Mouse (Mus musculus): ENCODE results near the gene Epb41l1.

The Epb41l1 gene

GRCm38 (mm10) chr2:156538817-156539555 lies 118.3 kb downstream of the Epb41l1 start:
- DNase-seq (ENCODE audit: low spot score), result no peak

DNA sequence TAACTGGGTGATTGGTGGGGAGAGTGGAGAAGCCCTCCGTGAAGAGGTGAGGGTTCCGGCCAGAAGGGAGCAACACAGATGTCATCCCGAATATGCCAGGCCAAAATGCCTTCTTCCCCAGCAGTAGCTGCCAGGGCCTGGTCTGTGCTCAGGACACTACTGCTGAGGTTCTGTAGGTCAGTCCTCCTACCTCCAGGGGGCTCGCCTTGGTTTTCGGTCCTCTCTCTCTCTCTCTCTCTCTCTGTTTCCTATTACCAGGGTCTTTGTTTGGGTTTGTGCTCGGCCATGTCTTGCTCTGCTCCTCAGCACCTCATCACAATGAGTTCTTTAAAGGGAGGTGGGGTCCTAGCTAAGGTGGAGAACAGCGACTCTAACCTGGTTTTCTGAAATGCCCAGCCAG lies 120.3 kb downstream of the Epb41l1 start:
- no peak for DNase-seq (ENCODE audit: low spot score)

- no peak for DNase-seq (ENCODE audit: low spot score)
These were observed 121.7 kb downstream of the Epb41l1 start for GRCm38 (mm10) chr2:156542410-156542809.

DNA sequence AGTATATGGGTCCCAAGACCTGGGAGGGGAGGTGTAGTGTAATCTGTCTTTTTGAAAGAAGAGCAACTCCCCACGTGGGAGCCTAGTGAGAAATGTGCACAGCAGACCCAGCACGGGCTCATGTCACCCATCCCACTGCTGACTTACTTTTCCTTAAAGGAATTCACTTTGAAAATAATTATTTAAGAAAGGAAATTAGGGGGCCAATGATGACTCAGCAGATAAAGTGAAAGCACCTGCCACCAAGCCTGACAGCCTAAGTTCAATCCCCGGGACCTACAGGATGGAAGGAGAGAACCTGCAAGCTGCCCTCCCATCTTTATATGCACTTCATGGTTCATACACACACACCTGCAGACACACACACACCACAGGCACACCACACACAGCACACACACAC lies 123.1 kb downstream of the Epb41l1 start:
- no peak for DNase-seq (ENCODE audit: low spot score)

- DNase-seq (ENCODE audit: low spot score), result peak; percentile 79
These were observed 126.6 kb downstream of the Epb41l1 start, which contains the start of gene Aar2 for GRCm38 (mm10) chr2:156547123-156547891. Aar2 (plus strand) TSS chr2:156547584.

GRCm38 (mm10) chr2:156552421-156552820 lies 131.7 kb downstream of the Epb41l1 start:
- DNase-seq (ENCODE audit: low spot score), result no peak

GRCm38 (mm10) chr2:156561808-156562207 lies 141.1 kb downstream of the Epb41l1 start:
- no peak for DNase-seq (ENCODE audit: low spot score)

GRCm38 (mm10) chr2:156563557-156563956 lies 142.8 kb downstream of the Epb41l1 start:
- no peak for DNase-seq (ENCODE audit: low spot score)

- DNase-seq (ENCODE audit: low spot score), result no peak
These were observed 145.8 kb downstream of the Epb41l1 start for GRCm38 (mm10) chr2:156566512-156566911.

- no peak for DNase-seq (ENCODE audit: low spot score)
These were observed 147.9 kb downstream of the Epb41l1 start for GRCm38 (mm10) chr2:156568647-156569046.

GRCm38 (mm10) chr2:156569261-156569660 lies 148.6 kb downstream of the Epb41l1 start:
- DNase-seq (ENCODE audit: low spot score), result peak; percentile 39

- no peak for DNase-seq (ENCODE audit: low spot score)
These were observed 150.8 kb downstream of the Epb41l1 start for GRCm38 (mm10) chr2:156571521-156571920.

GRCm38 (mm10) chr2:156576850-156577587 lies 156.3 kb downstream of the Epb41l1 start:
- no peak for DNase-seq (ENCODE audit: low spot score)

DNA sequence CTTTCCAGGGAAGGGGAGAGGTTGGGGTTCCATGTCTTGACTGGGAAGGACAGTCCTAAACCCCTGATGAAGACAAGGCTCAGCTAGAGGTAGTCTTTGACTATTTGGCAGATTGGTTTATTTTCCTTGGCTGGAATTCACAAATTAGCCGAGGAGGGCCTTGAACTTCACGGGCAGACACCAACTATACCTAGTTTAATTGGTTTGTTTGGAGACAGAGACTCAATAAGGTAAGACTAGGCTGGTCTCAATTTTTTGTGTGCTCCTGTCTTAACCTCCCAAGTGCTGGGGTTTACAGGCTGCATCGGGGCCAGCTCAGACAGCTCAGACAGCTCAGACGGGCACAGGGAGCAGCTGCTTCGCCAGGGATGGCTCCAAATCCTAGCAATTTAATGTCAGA lies 159.8 kb downstream of the Epb41l1 start:
- DNase-seq (ENCODE audit: low spot score), result no peak

GRCm38 (mm10) chr2:156581244-156581643 lies 160.5 kb downstream of the Epb41l1 start:
- peak; percentile 45 for DNase-seq (ENCODE audit: low spot score)

DNA sequence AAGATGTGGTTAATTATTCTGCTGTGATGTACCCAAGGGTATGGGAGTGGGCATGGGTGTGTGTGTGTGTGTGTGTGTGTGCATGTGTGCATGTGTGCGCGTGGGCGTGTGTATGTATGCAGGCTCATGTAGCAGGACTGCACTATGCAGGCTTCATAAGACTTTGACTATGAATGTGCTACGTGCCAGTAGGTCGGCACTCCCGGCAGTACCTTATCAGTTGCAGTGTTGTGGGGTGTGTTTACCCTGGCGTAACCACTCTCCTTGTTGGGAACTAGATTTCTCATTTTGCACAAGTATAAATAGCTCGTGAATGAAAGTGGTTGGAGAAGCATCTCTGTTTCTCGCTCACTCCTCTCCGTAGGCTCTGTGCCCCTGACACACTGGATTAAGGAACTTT lies 162.2 kb downstream of the Epb41l1 start:
- DNase-seq (ENCODE audit: low spot score), result no peak

- DNase-seq (ENCODE audit: low spot score), result no peak
These were observed 163.6 kb downstream of the Epb41l1 start for GRCm38 (mm10) chr2:156584154-156584796.

GRCm38 (mm10) chr2:156584797-156585471 lies 164.2 kb downstream of the Epb41l1 start:
- no peak for DNase-seq (ENCODE audit: low spot score)

GRCm38 (mm10) chr2:156589481-156589880 lies 168.8 kb downstream of the Epb41l1 start:
- DNase-seq (ENCODE audit: low spot score), result no peak

Measured in ovary, postnatal 36 days (tissue).